Mouse (Mus musculus): ENCODE results near the gene Shb. TPM values are rescaled to one million over a fixed set of nuclear protein-coding genes. Genes with fewer than 3 reads are reported as not detected.

Shb gene
- total RNA-seq, 2 experiments from 2014 or later, result 21.5 to 24.9 TPM

DNA sequence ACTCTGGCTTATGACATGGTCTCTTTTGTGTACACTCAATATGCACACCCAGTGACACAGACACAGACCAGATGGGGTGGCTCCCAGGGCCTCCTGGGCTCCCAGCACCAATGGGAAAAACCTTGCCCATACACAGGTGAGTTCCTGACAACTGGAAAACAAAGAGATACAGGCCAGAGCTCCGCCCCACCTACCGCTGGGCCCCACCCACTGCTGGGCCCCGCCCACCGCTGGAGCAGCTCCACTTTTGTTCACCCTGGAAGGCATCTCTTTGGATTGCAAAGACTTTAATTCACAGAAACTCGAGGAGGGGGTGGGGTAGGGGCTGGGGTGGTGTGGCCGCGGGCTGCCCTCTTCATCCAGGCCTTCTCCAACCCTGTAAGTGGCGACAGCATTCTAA, 108.9 kb downstream of the Shb start:
- no peak for DNase-seq (ENCODE audit: low spot score in 2 of 2)

- no peak for DNase-seq (ENCODE audit: low spot score in 2 of 2)
Measured at GRCm38 (mm10) chr4:45422640-45423039, 109.6 kb downstream of the Shb start.

DNA sequence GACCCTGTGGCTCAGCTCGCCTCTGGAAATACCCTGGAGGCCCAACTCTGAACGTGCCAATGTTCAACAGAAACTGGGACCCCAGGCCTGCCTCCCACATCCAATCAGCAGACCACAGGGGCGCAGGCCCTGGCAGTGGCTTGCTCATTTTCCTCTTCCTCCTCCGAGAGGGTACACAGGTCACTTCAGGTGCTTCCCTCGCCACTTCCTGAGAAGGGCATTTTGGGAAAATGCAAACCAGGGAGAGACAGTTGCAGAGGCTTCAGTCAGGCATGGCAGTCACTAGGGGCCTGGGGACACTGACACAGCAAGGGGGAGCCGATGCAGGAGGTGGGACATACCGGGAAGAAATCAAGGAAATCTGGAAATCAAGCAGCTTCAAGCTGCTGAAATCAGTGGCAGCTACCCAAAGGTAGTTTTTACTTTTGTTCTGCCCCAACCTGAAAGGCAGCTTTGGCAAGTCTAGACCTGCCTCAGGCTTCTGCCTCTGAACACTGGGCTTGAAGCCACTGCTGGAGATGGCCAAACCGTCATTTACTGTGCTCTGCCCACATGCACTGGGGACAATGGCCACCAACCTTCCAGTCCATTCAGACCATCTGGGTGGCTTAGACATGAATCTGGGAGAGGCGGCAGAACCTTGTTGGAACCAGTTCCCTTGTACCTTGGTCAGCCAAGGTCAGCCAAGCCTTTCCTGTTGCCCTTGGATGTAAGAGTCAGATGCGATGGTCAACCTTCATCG, 110.6 kb downstream of the Shb start:
- no peak for DNase-seq (ENCODE audit: low spot score in 2 of 2)

DNA sequence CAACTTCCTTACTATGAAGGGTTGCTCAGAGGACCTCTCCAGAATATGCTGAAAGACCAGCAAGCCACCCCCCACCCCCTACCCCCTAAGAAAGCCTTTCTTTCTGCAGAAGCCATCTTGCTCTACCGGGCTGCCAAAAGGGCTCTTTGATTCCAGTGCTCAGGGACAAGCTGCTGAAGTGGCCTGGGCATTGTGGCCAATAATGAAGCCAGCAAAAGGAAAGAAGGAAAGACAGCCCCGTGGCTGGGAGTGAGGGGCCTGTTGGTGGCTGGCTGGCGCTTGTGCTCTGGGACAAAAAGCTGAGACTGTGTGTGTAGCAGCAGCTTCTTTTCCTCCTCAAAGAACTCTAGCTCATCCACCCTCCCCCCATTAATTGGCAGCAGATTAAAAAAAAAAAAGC, 111.5 kb downstream of the Shb start:
- DNase-seq (ENCODE audit: low spot score in 2 of 2), result no peak

- no peak for DNase-seq (ENCODE audit: low spot score in 2 of 2)
Measured at GRCm38 (mm10) chr4:45419051-45419450, 113.2 kb downstream of the Shb start.

DNA sequence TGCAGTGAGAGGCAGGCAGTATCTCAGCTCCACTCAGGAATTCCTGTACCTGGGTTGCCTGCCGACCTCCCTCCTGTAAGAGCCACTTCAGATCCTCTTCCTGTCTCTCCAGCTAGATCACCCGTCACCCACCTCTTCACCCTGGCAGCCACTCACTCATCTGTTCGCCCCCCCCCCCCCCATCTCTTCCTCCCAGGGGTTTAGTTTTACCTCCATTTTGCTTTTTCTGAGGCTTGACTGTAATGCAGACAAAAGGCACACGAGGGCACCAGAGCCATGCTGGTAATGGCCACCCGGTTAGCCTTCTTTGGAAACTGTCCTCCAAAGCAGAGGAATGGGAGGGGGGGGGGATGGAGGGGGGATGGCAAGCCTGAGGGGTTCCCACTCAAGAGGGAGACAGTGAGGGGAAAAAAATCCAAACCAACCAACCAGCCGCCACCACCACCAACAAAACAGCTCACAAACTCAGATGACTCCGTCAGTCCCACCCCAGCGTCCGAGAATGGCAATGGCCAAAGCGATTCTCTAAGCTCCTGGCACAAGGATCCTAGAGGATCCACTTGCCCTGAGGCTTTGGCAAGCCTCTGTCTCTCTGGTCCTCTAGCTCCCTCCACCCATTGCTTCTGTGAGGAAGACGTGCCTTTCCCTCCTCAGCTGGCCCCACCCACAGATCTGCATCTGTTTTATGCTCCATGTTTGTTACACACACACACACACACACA, 113.9 kb downstream of the Shb start:
- peak; percentile 48 to 62 for DNase-seq (ENCODE audit: low spot score in 2 of 2)

GRCm38 (mm10) chr4:45416314-45416713, 116.0 kb downstream of the Shb start:
- DNase-seq (ENCODE audit: low spot score in 2 of 2), result no peak

GRCm38 (mm10) chr4:45413674-45414338, 118.5 kb downstream of the Shb start:
- no peak for DNase-seq (ENCODE audit: low spot score in 2 of 2)

DNA sequence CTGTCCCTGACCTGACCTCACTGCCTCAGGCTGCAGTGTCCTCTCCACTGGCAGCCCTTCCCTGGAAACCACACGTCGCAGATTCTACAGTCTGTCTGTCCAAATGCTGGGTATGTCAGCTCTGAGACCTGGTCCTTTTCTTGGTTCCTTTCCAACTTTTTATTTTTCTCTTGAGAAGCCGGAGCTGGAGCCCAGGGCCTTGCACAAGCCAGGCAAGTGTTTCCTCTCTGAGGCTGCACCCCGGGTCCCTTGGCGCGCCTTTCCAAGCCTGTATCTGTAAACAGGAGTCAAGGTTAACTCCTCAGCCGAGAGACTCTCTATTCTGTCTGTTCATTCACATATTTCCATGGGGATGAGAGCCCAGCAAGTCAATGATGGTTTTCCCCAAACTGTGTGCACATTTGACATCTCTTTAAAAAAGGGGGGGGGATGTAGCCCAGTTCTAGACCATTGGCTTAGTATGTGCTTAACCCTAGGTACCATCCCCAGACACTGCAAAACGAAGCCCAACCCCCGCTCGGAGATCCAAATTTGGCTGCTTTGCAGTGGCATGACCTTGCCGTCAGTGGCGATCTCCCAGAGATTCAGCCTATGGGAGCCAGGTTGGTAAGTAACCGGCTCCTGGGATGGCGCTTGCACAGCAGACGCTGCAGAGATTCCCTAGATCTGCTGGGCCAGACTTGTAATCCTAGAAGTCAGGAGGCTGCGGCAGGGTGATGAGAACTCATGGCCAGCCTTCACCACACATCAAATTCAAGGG, 119.7 kb downstream of the Shb start:
- no peak for DNase-seq (ENCODE audit: low spot score in 2 of 2)

- DNase-seq (ENCODE audit: low spot score in 2 of 2), result no peak
Measured at GRCm38 (mm10) chr4:45411181-45411790, 121.0 kb downstream of the Shb start.

DNA sequence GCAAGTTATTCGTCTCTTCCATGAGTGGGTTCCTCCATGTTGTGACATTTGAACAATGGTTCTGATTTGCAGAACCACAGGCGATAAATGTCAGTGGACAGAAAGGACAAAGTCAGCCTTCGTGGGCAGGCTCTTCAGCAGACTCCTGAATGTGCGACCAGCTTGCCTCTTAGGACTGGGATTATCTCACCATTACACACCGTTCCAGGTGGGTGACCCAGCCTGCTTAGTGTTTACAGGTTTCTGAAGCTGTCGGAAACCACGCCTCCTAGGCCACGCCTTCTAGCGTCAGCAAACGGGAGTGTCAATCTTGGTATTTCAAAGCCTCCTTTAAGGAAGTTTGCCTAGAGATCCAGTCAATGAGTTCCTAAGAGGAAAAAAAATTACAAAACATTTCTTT, 123.0 kb downstream of the Shb start:
- DNase-seq (ENCODE audit: low spot score in 2 of 2), result peak; percentile 36 to 42

- DNase-seq (ENCODE audit: low spot score in 2 of 2), result peak; percentile 82 to 87
Measured at GRCm38 (mm10) chr4:45408427-45409132, 123.7 kb downstream of the Shb start, which contains the start of gene Slc25a51. Slc25a51 (minus strand) TSS chr4:45408766.

DNA sequence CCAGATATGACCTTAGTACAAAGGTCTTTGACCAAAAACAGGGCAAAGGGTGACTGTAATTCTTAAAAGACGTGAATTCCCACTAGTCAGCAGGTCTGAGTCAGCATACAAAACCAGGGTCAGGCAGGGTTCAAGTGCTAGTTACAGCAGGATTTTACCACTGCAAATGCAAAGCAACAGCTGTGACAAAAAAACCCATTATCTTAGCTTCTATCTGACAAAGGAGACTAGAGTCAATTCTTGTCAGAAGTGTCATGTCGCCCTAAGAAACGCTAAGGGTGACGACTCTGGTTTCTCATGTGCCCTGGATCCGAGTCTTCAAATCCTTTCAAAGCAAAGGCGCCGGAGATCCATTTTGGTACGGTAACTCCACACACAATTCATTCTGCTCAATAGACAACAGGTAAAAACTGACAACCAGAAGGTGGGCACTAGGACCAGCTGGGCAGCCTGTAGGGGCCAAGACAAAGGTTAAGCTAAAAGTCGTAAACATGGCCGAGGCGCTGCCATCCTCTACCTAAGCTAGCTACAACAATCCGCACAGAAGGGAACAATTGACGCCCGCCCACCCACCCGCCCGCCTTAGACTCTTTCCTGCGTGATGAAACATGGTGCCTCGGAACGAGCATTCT, 124.5 kb downstream of the Shb start:
- DNase-seq (ENCODE audit: low spot score in 2 of 2), result no peak

DNA sequence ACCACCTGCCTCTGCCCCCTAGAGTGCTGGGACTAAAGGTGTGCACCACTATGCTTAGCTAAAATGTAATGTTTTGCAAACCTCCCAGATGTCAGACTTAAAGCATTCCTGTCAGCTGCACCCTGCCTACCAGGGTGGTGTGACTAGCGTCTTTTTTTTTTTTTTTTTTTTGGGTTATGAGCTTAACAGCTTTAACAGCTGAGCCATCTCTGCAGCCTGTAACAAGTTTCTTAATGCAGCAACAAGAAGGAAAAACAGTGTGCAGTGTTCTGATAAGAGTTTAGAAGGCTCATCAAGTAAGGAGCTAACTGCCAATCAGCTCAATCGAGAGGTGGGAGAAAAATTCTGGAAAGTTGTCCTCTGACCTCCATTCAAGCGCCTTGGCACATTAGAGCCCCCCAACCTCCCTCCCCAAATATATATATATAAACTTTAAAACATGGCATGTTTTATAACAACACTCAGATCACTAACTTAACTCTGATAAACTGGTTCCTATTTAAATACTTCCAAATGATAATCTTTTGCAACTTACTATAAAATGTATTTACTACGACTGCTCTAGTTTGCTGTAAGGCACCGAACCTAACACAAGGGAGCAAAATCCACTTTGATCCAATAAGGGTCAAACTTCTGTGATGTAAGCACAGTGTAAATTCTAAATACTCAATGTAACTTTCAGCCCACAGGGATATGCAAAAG, 125.1 kb downstream of the Shb start:
- no peak for DNase-seq (ENCODE audit: low spot score in 2 of 2)

DNA sequence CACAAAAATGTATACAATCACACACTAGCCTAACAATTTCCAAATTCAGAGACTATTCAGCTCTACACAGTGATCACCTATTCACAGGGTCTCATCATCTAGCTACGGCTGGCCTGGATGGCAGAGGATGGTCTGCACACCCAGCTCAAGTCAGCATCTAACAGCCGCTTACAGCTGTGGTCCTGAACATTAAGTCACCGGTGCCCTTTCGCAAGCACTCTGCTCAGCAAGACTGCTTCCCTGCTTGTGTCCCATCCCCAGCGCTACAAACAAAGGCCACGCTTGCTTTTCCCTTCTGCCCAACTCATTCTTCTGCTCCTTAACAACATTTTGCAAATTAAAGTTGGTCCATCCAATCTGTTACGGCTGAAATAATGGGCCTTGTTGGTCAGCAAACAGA, 125.9 kb downstream of the Shb start:
- DNase-seq (ENCODE audit: low spot score in 2 of 2), result no peak

- no peak for DNase-seq (ENCODE audit: low spot score in 2 of 2)
Measured at GRCm38 (mm10) chr4:45405315-45405714, 127.0 kb downstream of the Shb start.

GRCm38 (mm10) chr4:45404086-45404485, 128.2 kb downstream of the Shb start:
- no peak for DNase-seq (ENCODE audit: low spot score in 2 of 2)

DNA sequence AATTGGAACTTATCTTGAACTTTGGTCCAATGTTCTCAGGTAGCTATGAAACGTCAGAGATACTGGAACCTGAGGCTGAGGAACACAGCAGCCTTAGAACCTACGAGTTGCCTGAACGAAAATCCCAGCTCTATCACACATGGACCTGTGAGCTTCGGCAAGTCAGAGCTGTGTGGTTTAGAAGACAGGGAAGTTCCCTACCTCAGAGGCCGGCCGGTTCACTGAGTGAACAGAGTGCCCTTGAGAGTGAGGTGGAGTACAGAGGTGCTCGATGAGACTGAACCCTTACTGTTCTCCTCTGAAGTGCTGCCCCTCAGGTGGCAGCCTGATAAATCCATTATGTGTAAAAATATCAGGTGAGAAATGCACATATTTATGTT, 128.8 kb downstream of the Shb start:
- DNase-seq (ENCODE audit: low spot score in 2 of 2), result no peak

GRCm38 (mm10) chr4:45402878-45403498, 129.3 kb downstream of the Shb start:
- no peak for DNase-seq (ENCODE audit: low spot score in 2 of 2)
